Mouse (Mus musculus) myocyte (in vitro differentiated cells): ENCODE data around the gene Tnfrsf1a. TPM values are rescaled to one million over a fixed set of nuclear protein-coding genes. Genes with fewer than 3 reads are reported as not detected.
"Not testable (repeated sequence)": the region's sequence is repeated elsewhere in the genome, so short reads cannot be mapped to it uniquely, and the experiment has no call there.

Experiments used
- H3K27me3 ChIP-seq: one replicate; pipeline ENCODE4 v1.6.1; 2011; ENCODE audit not compliant: control insufficient read depth, insufficient read depth, insufficient read length
- H3K36me3 ChIP-seq: one replicate; pipeline ENCODE4 v1.6.1; 2011; ENCODE audit not compliant: control insufficient read depth, insufficient read depth
- H3K4me2 ChIP-seq: one replicate; pipeline ENCODE4 v1.6.1; 2011; ENCODE audit warnings: low read depth, control low read depth
- H3K4me3 ChIP-seq: one replicate; pipeline ENCODE4 v1.5.1; 2011; ENCODE audit warnings: mild to moderate bottlenecking, control low read depth, moderate library complexity
- H3K79me2 ChIP-seq: one replicate; pipeline ENCODE4 v1.6.1; 2011; ENCODE audit not compliant: control insufficient read depth, insufficient read depth
- H3ac ChIP-seq: one replicate; pipeline ENCODE4 v1.6.1; 2011; ENCODE audit not compliant: control insufficient read depth, insufficient read length
- CEBPB ChIP-seq: IDR thresholded peaks from 2 replicates; pipeline ENCODE4 v1.6.1; 2011; ENCODE audit warnings: mild to moderate bottlenecking, moderate library complexity; ENCODE audit not compliant: poor library complexity, insufficient read depth, severe bottlenecking
- E2F4 ChIP-seq: IDR thresholded peaks from one replicate; pipeline ENCODE4 v1.6.1; 2011; ENCODE audit warnings: mild to moderate bottlenecking, control low read depth, moderate library complexity; ENCODE audit not compliant: insufficient read depth
- MAX ChIP-seq: IDR thresholded peaks from one replicate; pipeline ENCODE4 v1.6.1; 2011; ENCODE audit warnings: low read depth, mild to moderate bottlenecking, control low read depth
- MYOD1 ChIP-seq, 3 experiments: IDR thresholded peaks; one replicate each; pipeline ENCODE4 v1.6.1; 2011; ENCODE audit warnings: control low read depth in 2 of 3, low read depth in 2 of 3, mild to moderate bottlenecking in 2 of 3, moderate library complexity in 1 of 3; ENCODE audit not compliant: insufficient read length in 2 of 3, control insufficient read depth in 1 of 3
- MYOG ChIP-seq, 3 experiments: IDR thresholded peaks; one replicate each; pipeline ENCODE4 v1.6.1; 2011; ENCODE audit warnings: control low read depth in 2 of 3, low read depth in 2 of 3, mild to moderate bottlenecking in 2 of 3; ENCODE audit not compliant: insufficient read length in 2 of 3, control insufficient read depth in 1 of 3, insufficient read depth in 1 of 3
- POLR2A ChIP-seq: IDR thresholded peaks from one replicate; pipeline ENCODE4 v1.6.1; 2011; ENCODE audit warnings: low read depth, mild to moderate bottlenecking, control low read depth, moderate library complexity; ENCODE audit not compliant: insufficient read length
- POLR2AphosphoS2 ChIP-seq: IDR thresholded peaks from one replicate; pipeline ENCODE4 v1.6.1; 2011; ENCODE audit warnings: low read depth, control low read depth; ENCODE audit not compliant: insufficient read length
- REST ChIP-seq: IDR thresholded peaks from one replicate; pipeline ENCODE4 v1.6.1; 2011; ENCODE audit warnings: mild to moderate bottlenecking, control low read depth, moderate library complexity; ENCODE audit not compliant: insufficient read depth, insufficient read length
- SRF ChIP-seq: IDR thresholded peaks from one replicate; pipeline ENCODE4 v1.6.1; 2011; ENCODE audit warnings: low read depth; ENCODE audit not compliant: control insufficient read depth, insufficient read length
- TCF12 ChIP-seq: IDR thresholded peaks from one replicate; pipeline ENCODE4 v1.6.1; 2011; ENCODE audit warnings: mild to moderate bottlenecking, control low read depth; ENCODE audit not compliant: poor library complexity, insufficient read depth, severe bottlenecking
- TCF3 ChIP-seq: IDR thresholded peaks from one replicate; pipeline ENCODE4 v1.6.1; 2011; ENCODE audit warnings: low read depth, control low read depth; ENCODE audit not compliant: insufficient read length
- USF1 ChIP-seq: IDR thresholded peaks from one replicate; pipeline ENCODE4 v1.6.1; 2011; ENCODE audit warnings: low read depth, mild to moderate bottlenecking, control low read depth, moderate library complexity
- polyA plus RNA-seq: library from polyadenylated mRNA; unstranded; fragments of >200 nt; fragmentation: generic; extraction: Trizol; gene quantifications from one replicate; pipeline ENCODE4 v1.2.1, GENCODE M21; 2012; ENCODE audit warnings: missing spikeins

Tnfrsf1a gene
- polyA plus RNA-seq, result 84.5 TPM

DNA sequence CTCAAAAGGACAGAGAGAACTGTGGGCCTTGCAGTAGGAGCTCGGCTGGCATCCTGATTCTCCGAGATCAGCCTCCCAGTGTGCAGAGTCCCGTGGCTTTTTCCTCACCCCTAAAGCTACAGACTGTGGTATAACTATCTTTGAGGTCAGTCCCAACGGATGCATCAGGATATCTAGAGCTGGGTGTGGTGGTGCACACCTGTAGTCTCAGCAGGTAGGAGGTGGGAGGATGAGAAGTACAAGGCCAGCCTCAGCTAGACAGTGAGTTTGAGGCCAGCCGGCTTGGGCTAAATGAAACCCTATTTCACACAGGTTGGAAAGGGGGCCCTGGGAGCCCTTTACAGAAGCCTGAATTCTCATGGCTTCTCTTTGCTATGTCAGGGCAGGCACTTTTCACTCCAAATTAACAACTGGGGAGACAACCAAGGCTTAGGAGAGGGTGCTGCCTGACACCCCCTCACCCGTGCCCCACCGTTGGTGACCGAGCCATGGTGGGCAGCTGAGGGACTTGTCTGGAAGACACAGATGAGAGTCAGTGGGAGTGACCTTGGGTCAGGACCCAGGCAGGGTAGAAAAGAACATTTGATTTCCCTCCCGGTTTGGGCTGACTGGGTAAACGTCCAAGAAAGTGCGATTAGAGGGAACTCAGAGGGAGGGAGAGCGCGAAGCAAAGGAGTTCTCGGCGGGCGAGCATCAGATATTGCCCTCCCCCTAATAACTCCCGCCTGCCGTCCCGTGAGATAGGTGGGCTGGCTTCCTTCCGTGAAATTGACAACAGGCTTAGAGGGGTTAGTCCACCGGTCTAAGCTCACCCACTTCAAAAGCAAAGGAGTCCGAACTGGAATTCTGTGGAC is at the start of gene Tnfrsf1a:
Gene Tnfrsf1a, plus strand, starts transcription at position 642 of the 854 bp plus-strand sequence.
- H3K4me2 ChIP-seq, result peak within 1 kb of the TSS; percentile 93
- no peaks in the 10 kb centered on the region for H3K36me3 ChIP-seq
- peaks cover under 1% of the 10 kb centered on the region for H3K27me3 ChIP-seq
- peaks cover 47% of the 10 kb centered on the region for H3K79me2 ChIP-seq
- TF ChIP-seq CEBPB (no peak), E2F4 (no peak), POLR2A (no peak), MAX (no peak), TCF12 (no peak), POLR2AphosphoS2 (no peak), TCF3 (no peak), MYOG (IDR thresholded peaks at IDR 0.05; ENCODE audit: control insufficient read depth in 1 of 3, insufficient read depth in 1 of 3, insufficient read length in 2 of 3, low read depth in 2 of 3) (no peak), USF1 (no peak), SRF (no peak), REST (no peak)
- H3ac ChIP-seq, result peak within 1 kb of the TSS; percentile 87
- H3K4me3 ChIP-seq, result peak within 1 kb of the TSS; percentile 90

DNA sequence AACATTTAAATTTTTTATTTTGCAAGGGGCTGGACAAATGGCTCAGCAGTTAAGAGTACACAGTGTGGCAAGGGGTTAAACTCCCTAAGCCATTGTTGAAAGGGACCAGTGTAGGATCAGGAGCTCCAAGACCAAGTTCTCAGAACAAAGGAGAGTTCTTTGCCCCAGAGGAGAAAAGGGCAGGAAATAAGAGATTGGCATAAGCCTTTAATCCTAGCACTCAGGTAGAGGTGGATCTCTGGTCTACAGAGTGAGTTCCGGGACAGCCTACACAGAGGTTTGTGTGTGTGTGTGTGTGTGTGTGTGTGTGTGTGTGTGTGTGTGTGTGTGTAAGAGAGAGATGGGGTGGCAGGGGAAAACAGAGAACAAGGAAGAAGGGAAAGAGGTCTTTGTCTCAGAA is 48.2 kb upstream of the Tnfrsf1a start:
- H3ac ChIP-seq, result no peak overlapping the region
- H3K79me2 ChIP-seq, result no peaks in the 10 kb centered on the region
- H3K4me2 ChIP-seq, result no peak overlapping the region
- TF ChIP-seq MYOD1 (IDR thresholded peaks at IDR 0.05; ENCODE audit: control insufficient read depth in 1 of 3, insufficient read length in 2 of 3, low read depth in 2 of 3) (no peak), E2F4 (no peak), CEBPB (no peak), USF1 (no peak), TCF3 (no peak), POLR2A (no peak), SRF (no peak), POLR2AphosphoS2 (no peak), TCF12 (no peak), REST (no peak), MAX (no peak), MYOG (IDR thresholded peaks at IDR 0.05; ENCODE audit: control insufficient read depth in 1 of 3, insufficient read depth in 1 of 3, insufficient read length in 2 of 3, low read depth in 2 of 3) (no peak)
- no peaks in the 10 kb centered on the region for H3K27me3 ChIP-seq
- H3K4me3 ChIP-seq, result no peak overlapping the region
- H3K36me3 ChIP-seq, result no peaks in the 10 kb centered on the region

DNA sequence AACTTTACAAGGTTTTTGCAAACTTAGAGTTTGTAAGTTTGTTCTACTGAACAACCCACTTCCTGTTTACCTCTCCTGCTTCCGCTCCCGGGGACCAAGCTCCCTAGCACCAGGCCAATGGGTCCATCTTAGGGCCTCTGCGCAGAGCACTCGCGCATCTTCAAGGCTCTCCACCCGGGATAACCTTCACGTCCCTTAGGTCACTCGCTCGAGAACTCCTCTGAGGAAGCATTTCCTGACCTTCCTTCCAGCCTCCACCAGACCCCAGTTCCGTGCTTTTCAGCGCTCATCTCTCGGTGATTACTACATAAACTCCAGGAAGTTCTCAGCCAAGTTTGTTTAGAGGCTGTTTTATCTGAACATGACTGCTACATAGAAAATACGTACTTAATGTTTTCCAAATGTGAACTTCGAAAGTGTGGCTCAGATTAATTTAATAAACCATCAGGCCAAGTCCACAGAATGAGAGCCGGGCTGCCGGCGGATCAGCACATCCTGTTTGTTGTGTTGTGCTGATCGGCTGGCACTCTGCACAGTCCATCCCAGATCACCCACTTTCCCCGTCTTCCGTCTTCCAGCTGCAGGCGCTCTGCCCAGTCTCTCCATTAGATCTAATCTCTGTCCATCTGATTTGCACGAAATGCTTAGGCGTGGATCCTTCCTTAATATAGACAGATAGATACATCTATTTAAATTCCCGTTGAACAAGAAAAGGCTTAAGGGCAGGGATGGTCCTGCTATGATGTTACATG is 46.8 kb upstream of the Tnfrsf1a start:
- no peak for TF ChIP-seq TCF12
- Histone ChIP-seq H3K4me3 (no peak overlapping the region), H3K27me3 (no peaks in the 10 kb centered on the region), H3K79me2 (no peaks in the 10 kb centered on the region), H3K4me2 (no peak overlapping the region), H3K36me3 (no peaks in the 10 kb centered on the region), H3ac (no peak overlapping the region)

DNA sequence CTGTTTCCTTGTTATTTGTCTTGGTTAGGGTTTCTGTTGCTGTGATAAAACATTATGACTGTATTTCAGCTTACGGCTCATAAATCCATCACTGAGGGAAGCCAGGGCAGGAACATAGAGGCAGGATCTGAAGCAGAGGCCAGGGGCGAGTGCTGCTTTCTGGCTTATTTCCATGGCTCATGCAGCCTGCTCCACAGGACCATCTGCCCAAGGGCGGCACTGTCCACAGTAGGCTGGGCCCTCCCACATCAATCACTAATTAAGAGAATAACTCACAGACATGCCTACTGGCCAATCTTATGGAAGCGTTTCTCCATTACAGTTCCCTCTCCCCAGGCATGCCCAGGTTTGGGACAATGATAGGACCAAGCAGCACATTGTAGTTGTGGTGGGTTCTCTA is 45.9 kb upstream of the Tnfrsf1a start:
- no peak overlapping the region for H3ac ChIP-seq
- H3K27me3 ChIP-seq, result no peaks in the 10 kb centered on the region
- no peak overlapping the region for H3K4me3 ChIP-seq
- no peaks in the 10 kb centered on the region for H3K36me3 ChIP-seq
- no peaks in the 10 kb centered on the region for H3K79me2 ChIP-seq
- TF ChIP-seq MYOG (IDR thresholded peaks at IDR 0.05; ENCODE audit: control insufficient read depth in 1 of 3, insufficient read depth in 1 of 3, insufficient read length in 2 of 3, low read depth in 2 of 3) (no peak), CEBPB (no peak), SRF (no peak), REST (no peak)
- no peak overlapping the region for H3K4me2 ChIP-seq

DNA sequence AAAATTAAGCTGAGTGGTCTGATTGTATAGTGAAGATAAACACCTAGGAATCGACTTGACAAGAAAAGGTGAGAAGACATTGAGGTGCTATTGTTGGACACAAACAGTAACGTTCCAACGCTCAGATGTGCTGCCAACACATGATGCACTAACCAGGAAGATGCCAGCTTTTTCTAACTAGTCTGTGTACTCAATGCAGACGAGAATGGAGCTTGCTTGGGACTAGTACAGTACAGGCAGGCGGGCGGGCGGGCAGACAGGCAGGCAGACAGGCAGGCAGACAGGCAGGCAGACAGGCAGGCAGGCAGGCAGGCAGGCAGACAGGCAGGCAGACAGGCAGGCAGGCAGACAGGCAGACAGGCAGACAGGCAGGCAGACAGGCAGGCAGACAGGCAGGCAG is 44.8 kb upstream of the Tnfrsf1a start:
- not testable (repeated sequence) for H3K27me3 ChIP-seq, H3K36me3 ChIP-seq, H3ac ChIP-seq, H3K79me2 ChIP-seq, H3K4me2 ChIP-seq, H3K4me3 ChIP-seq
